Mouse (Mus musculus) spleen, adult 2 months (tissue): ENCODE data around the gene Vwa8.

Experiments used
- CTCF ChIP-seq: fragments of 200-500 bp; IDR thresholded peaks from 2 replicates; pipeline ENCODE4 v1.5.1; 2011; ENCODE audit warnings: mild to moderate bottlenecking, inconsistent platforms; ENCODE audit not compliant: insufficient read depth, insufficient read length, insufficient replicate concordance; ENCODE audit errors: extremely low read depth
- POLR2A ChIP-seq: fragments of 200-500 bp; IDR thresholded peaks from 2 replicates; pipeline ENCODE4 v1.6.1; 2011; ENCODE audit warnings: low read depth, low read length, inconsistent platforms

DNA sequence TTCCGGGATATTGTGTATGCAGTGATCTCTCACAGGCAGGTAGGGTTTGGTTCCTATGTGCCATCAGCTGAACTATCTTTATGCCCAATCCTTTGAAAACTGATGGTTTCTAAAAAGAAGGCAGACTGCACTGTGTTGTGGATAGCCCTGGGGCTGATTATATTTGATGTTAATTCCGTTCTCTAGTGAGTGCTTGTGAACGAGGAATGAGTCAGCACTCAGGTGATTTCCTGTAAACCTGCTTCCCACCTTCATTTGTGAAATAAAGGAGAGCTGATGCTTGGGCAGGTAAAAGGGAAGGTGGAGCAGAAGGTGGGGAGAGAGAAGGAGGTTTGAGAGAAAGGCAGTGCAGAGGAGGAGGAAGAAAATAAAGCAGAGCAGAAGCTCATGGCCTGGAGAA lies 261.2 kb downstream of the Vwa8 start:
- TF ChIP-seq POLR2A, result no peak
- no peak for TF ChIP-seq CTCF
